Mouse (Mus musculus) CD4-positive, CD25-positive, alpha-beta regulatory T cell, adult 4 months (primary cell): ENCODE measurements at regions not wholly inside any gene's neighbourhood (a gene's known extent, or its start where the extent isn't known, plus 50 kb on each side); places are given as distances from the start of the nearest gene placed in this dataset.
A peak's percentile ranks its signal among the peaks of the same experiment; 100 is the strongest.
"Not testable (repeated sequence)": the region's sequence is repeated elsewhere in the genome, so short reads cannot be mapped to it uniquely, and the experiment has no call there.

Experiments used
- ATAC-seq: one replicate; pipeline ENCODE4 v1.8.0; 2017

- peak; percentile 97 for ATAC-seq
Measured at GRCm38 (mm10) chrX:153887285-153887684, 55.3 kb downstream of the Spin2c start.

GRCm38 (mm10) chrX:153927996-153928395 is 84.4 kb downstream of the Samt1 start:
- ATAC-seq, result no peak

- ATAC-seq, result peak; percentile 95
Measured at GRCm38 (mm10) chrX:153932586-153932985, 79.9 kb downstream of the Samt1 start.

GRCm38 (mm10) chrX:153936111-153936510 is 76.3 kb downstream of the Samt1 start:
- no peak for ATAC-seq

- no peak for ATAC-seq
Measured at GRCm38 (mm10) chrX:153937346-153937745, 75.1 kb downstream of the Samt1 start.

GRCm38 (mm10) chrX:153940089-153940488 is 72.4 kb downstream of the Samt1 start:
- no peak for ATAC-seq

GRCm38 (mm10) chrX:153941130-153941529 is 71.3 kb downstream of the Samt1 start:
- not testable (repeated sequence) for ATAC-seq
